Mouse (Mus musculus) left cerebral cortex, postnatal 36 days (tissue): ENCODE data around the gene Tle4. TPM values are rescaled to one million over a fixed set of nuclear protein-coding genes. Genes with fewer than 3 reads are reported as not detected.
"Not testable (repeated sequence)": the region's sequence is repeated elsewhere in the genome, so short reads cannot be mapped to it uniquely, and the experiment has no call there.

ENCODE experiments used
- DNase-seq, 2 experiments: peaks; one replicate each; pipeline ENCODE4 v3.0.0; 2021 to 2022; ENCODE audit warnings: low spot score in 2 of 2, mixed read lengths in 1 of 2
- intact Hi-C: fragments of 180-260 bp; cut with DNase I; formaldehyde crosslinking; loops from one replicate; pipeline ENCODE4 v1.15.1; 2025
- total RNA-seq, 2 experiments: library from RNA; stranded (reverse); gene quantifications; 2 replicates each; pipeline ENCODE4 v1.2.3; 2021

Tle4 gene
- total RNA-seq = 10 to 100 TPM; 39.0 to 46.1 TPM

- intact Hi-C loops = loop anchor here (5.0 to 10.0 kb wide), 8 partner anchors 91 to 1204 kb away; no protein-coding TSS in a partner anchor
Observed at GRCm38 (mm10) chr19:14597917-14598689, at the start of gene Tle4. TSS of gene Tle4 (minus strand) at chr19:14598051.

GRCm38 (mm10) chr19:14645666-14646065 lies 47.8 kb upstream of the Tle4 start:
- DNase-seq = no peak
- intact Hi-C loops = no loop called here

More at GRCm38 (mm10) chr19:14597917-14598689, at the start of gene Tle4:
- peak; percentile 100 for DNase-seq

- intact Hi-C loops = no loop called here
- DNase-seq = no peak
Observed at GRCm38 (mm10) chr19:14644756-14645155, 46.9 kb upstream of the Tle4 start.

GRCm38 (mm10) chr19:14643091-14643490 lies 45.2 kb upstream of the Tle4 start:
- intact Hi-C loops, DNase-seq: not testable (repeated sequence)

- intact Hi-C loops = no loop called here
- DNase-seq = no peak
Observed at GRCm38 (mm10) chr19:14642663-14643062, 44.8 kb upstream of the Tle4 start.

GRCm38 (mm10) chr19:14635213-14635928 lies 37.5 kb upstream of the Tle4 start:
- intact Hi-C loops = no loop called here
- DNase-seq = peak in 1 of 2 experiments; percentile 5

GRCm38 (mm10) chr19:14623355-14623754 lies 25.5 kb upstream of the Tle4 start:
- intact Hi-C loops = no loop called here
- DNase-seq = no peak

GRCm38 (mm10) chr19:14620534-14620933 lies 22.7 kb upstream of the Tle4 start:
- intact Hi-C loops = no loop called here
- DNase-seq = peak; percentile 33

GRCm38 (mm10) chr19:14619814-14620213 lies 22.0 kb upstream of the Tle4 start:
- intact Hi-C loops = no loop called here
- no peak for DNase-seq

GRCm38 (mm10) chr19:14614816-14615215 lies 17.0 kb upstream of the Tle4 start:
- intact Hi-C loops = no loop called here
- no peak for DNase-seq

GRCm38 (mm10) chr19:14610542-14611317 lies 12.9 kb upstream of the Tle4 start:
- DNase-seq = no peak
- intact Hi-C loops = no loop called here

GRCm38 (mm10) chr19:14600841-14601240 lies 3.0 kb upstream of the Tle4 start:
- intact Hi-C loops = no loop called here
- no peak for DNase-seq

- no peak for DNase-seq
- intact Hi-C loops = no loop called here
Observed at GRCm38 (mm10) chr19:14600354-14600753, 2.5 kb upstream of the Tle4 start.

- intact Hi-C loops = loop anchor here (5.0 to 10.0 kb wide), 8 partner anchors 93 to 1202 kb away; no protein-coding TSS in a partner anchor
- DNase-seq = no peak
Observed at GRCm38 (mm10) chr19:14599851-14600251, 2.0 kb upstream of the Tle4 start.

- no peak for DNase-seq
- intact Hi-C loops = loop anchor here (5.0 to 10.0 kb wide), 8 partner anchors 91 to 1204 kb away; no protein-coding TSS in a partner anchor
Observed at GRCm38 (mm10) chr19:14598690-14599288, 938 bp upstream of the Tle4 start.

- DNase-seq = peak; percentile 47 to 68
- intact Hi-C loops = loop anchor here (5.0 to 10.0 kb wide), 8 partner anchors 90 to 1205 kb away; no protein-coding TSS in a partner anchor
Observed at GRCm38 (mm10) chr19:14596941-14597916, 622 bp downstream of the Tle4 start.

- no peak for DNase-seq
- intact Hi-C loops = loop anchor here (5.0 to 10.0 kb wide), 8 partner anchors 89 to 1206 kb away; no protein-coding TSS in a partner anchor
Observed at GRCm38 (mm10) chr19:14596358-14596940, 1.4 kb downstream of the Tle4 start.
